ENCODE assay signal across 18 mouse cellular contexts in the genomic region with DNA sequence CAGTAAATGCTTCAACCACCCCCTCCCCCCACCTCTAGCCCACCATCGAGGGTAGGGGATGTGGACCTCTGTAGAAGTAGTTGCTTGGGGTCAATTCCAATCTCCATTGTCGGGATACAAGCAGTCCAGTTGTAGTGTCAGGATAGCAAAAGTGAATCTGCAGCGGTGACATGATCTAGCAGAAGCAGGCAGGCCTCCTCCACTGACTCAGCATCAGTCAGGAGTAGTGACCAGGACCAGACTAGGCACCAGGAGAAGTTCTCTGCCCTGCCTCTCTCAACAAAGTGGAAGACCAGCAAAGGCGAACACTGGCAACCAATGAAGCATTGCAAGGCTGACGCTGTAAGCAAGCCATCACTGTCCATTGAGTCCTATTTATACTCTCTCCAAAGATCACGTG. TPM values are rescaled to one million over a fixed set of nuclear protein-coding genes. Genes with fewer than 3 reads are reported as not detected.
"Had no signal": no experiment of that assay in that cellular context is flagged by ENCODE, and none has a peak within 500 bp of the region (broad histone marks: within the 10 kb centered on the region; RNA-seq: fewer than 3 reads in every experiment).

No protein-coding gene starts in this region.

- H3K36me3 ChIP-seq: midbrain, embryonic 13.5 days; midbrain, embryonic 15.5 days; neural tube, embryonic 13.5 days; neural tube, embryonic 15.5 days; stomach, embryonic 15.5 days had no signal

- ATAC-seq: midbrain, embryonic 13.5 days; midbrain, embryonic 15.5 days had no signal

- H3K9ac ChIP-seq: lung, embryonic 14.5 days; midbrain, embryonic 13.5 days; midbrain, embryonic 15.5 days; neural tube, embryonic 13.5 days; neural tube, embryonic 15.5 days; stomach, embryonic 15.5 days had no signal

- H3K4me3 ChIP-seq: megakaryocyte, embryonic 14.5 days; midbrain, embryonic 13.5 days; midbrain, embryonic 15.5 days; neural tube, embryonic 13.5 days; neural tube, embryonic 15.5 days; stomach, embryonic 15.5 days had no signal

- H3K9me3 ChIP-seq: midbrain, embryonic 13.5 days; midbrain, embryonic 15.5 days; neural tube, embryonic 13.5 days; neural tube, embryonic 15.5 days; stomach, embryonic 15.5 days had no signal

- H3K27ac ChIP-seq: midbrain, embryonic 13.5 days; midbrain, embryonic 15.5 days; neural tube, embryonic 13.5 days; neural tube, embryonic 15.5 days; stomach, embryonic 15.5 days; stomach, postnatal 0 days had no signal

- DNase-seq: lung, adult 18-20 months; lung, embryonic 14.5 days; lung, postnatal 10 days; lung, postnatal 4 days; right cerebral cortex, postnatal 14 days; thymus, adult 2 months; thymus, postnatal 25 days; thymus, postnatal 4 days had no signal

- H3K4me1 ChIP-seq: midbrain, embryonic 13.5 days; midbrain, embryonic 15.5 days; neural tube, embryonic 13.5 days; neural tube, embryonic 15.5 days; stomach, embryonic 15.5 days had no signal

- H3K27me3 ChIP-seq: megakaryocyte, embryonic 14.5 days; midbrain, embryonic 13.5 days; midbrain, embryonic 15.5 days; neural tube, embryonic 13.5 days; neural tube, embryonic 15.5 days; stomach, embryonic 15.5 days had no signal

- H3K4me2 ChIP-seq: lung, embryonic 14.5 days; midbrain, embryonic 11.5 days; midbrain, embryonic 13.5 days; midbrain, embryonic 15.5 days; neural tube, embryonic 13.5 days; neural tube, embryonic 15.5 days; stomach, embryonic 15.5 days had no signal

RNA-seq across cellular contexts. Expression of gene Csrnp3, which starts 39.0 kb away (rescaled TPM):
- total RNA-seq: monocyte, adult 5-6 weeks had no signal
- polyA plus RNA-seq: spleen, adult 2 months had no signal
